Mouse (Mus musculus) megakaryocyte, embryonic 14.5 days (primary cell): ENCODE data around the gene Mfsd4b2.

Experiments
- FLI1 ChIP-seq: IDR thresholded peaks from 2 replicates; pipeline ENCODE4 v1.6.1; 2012; ENCODE audit warnings: low read length, inconsistent platforms, mixed read lengths
- GATA1 ChIP-seq: IDR thresholded peaks from 3 replicates; pipeline ENCODE4 v1.6.1; 2012; ENCODE audit warnings: mixed read lengths, low read length, inconsistent platforms, borderline replicate concordance

- TF ChIP-seq GATA1 (no peak), FLI1 (no peak)
Measured at GRCm38 (mm10) chr10:39888621-39889020, 38.1 kb downstream of the Mfsd4b2 start.
